Comparison of ENCODE assay signal across 9 mouse cellular contexts in genomic region chr2:65619781-65620180, GRCm38 (mm10). TPM values are rescaled to one million over a fixed set of nuclear protein-coding genes. Genes with fewer than 3 reads are reported as not detected.
A peak's percentile ranks its signal among the peaks of the same experiment; 100 is the strongest.
DNase-seq lines count a peak whose midpoint lies in the region; ATAC-seq and TF ChIP-seq lines count a peak whose summit lies in the region.
"Had no signal": no experiment of that assay in that cellular context is flagged by ENCODE, and none has a peak within 500 bp of the region (broad histone marks: within the 10 kb centered on the region; RNA-seq: fewer than 3 reads in every experiment).

No protein-coding gene starts in this region.

- no peaks in the 10 kb centered on the region for H3K4me1 ChIP-seq in kidney, embryonic 15.5 days
- H3K4me1 ChIP-seq in ES-E14 (ENCODE audit: control insufficient read depth in 2 of 2, insufficient read depth in 2 of 2, low read length in 2 of 2, poor library complexity in 1 of 2), result no peaks in the 10 kb centered on the region

- peak; percentile 15 for DNase-seq in kidney, adult 18-20 months
- DNase-seq in ES-E14 (ENCODE audit: low read depth, low spot score), result peak; percentile 40
- peak; percentile 62 for DNase-seq in adrenal gland, postnatal 14 days
- peak; percentile 35 to 81 for DNase-seq in kidney, postnatal 36 days
- no peak for DNase-seq in cerebellum, adult 9-11 months
- DNase-seq in right cerebral cortex, postnatal 14 days, result no peak
- DNase-seq in gastrocnemius, postnatal 36 days, result no peak

- H3K27me3 ChIP-seq in kidney, embryonic 15.5 days, result no peaks in the 10 kb centered on the region
- H3K27me3 ChIP-seq: hindbrain, embryonic 15.5 days had no signal

- H3K9ac ChIP-seq in kidney, embryonic 15.5 days, result no peak overlapping the region
- H3K9ac ChIP-seq in ES-E14 (ENCODE audit: insufficient read depth, low read depth, low read length, poor library complexity, severe bottlenecking), result no peak overlapping the region
- H3K9ac ChIP-seq: hindbrain, embryonic 15.5 days had no signal

- no peak overlapping the region for H3K27ac ChIP-seq in kidney, embryonic 15.5 days
- no peak overlapping the region for H3K27ac ChIP-seq in ES-E14 (ENCODE audit: insufficient read depth, low read depth, low read length, poor library complexity, severe bottlenecking)
- H3K27ac ChIP-seq: hindbrain, embryonic 15.5 days had no signal

- intact Hi-C loops in gastrocnemius, postnatal 36 days (cut with DNase I), result no loop called here

- no peaks in the 10 kb centered on the region for H3K36me3 ChIP-seq in kidney, embryonic 15.5 days
- H3K36me3 ChIP-seq in ES-E14 (ENCODE audit: control insufficient read depth, insufficient read depth, low read length, poor library complexity, severe bottlenecking), result no peaks in the 10 kb centered on the region
- H3K36me3 ChIP-seq: hindbrain, embryonic 15.5 days had no signal

- ATAC-seq in kidney, embryonic 15.5 days (replicated peaks; ENCODE audit: low FRiP score), result no peak

- H3K9me3 ChIP-seq in kidney, embryonic 15.5 days (replicated peaks), result no peaks in the 10 kb centered on the region
- H3K9me3 ChIP-seq in ES-E14 (ENCODE audit: control insufficient read depth, insufficient read depth, low read depth, low read length), result no peaks in the 10 kb centered on the region
- H3K9me3 ChIP-seq: hindbrain, embryonic 15.5 days had no signal

- 18% methylated on average over 5 of the region's 5 CpGs for WGBS in kidney, embryonic 15.5 days

- no peak overlapping the region for H3K4me3 ChIP-seq in kidney, embryonic 15.5 days (replicated peaks)
- H3K4me3 ChIP-seq in ES-E14 (ENCODE audit: insufficient read depth in 1 of 2, low read depth in 1 of 2, low read length in 2 of 2, poor library complexity in 1 of 2, severe bottlenecking in 1 of 2), result no peak overlapping the region

- in situ Hi-C loops in ES-E14 (cut with MboI; ENCODE audit: low sequenced_read_pairs in 2 of 2, unreplicated experiment in 2 of 2), result no loop called here

- no peak overlapping the region for H3K4me2 ChIP-seq in kidney, embryonic 15.5 days
- H3K4me2 ChIP-seq: hindbrain, embryonic 15.5 days had no signal

TF ChIP-seq in ES-E14, 5 proteins besides CTCF, POLR2A, EP300 and RAD21:
- TF ChIP-seq ZC3H11A (IDR thresholded peaks at IDR 0.05; ENCODE audit: borderline replicate concordance, low read depth, low read length), result no peak
- TF ChIP-seq CHD2 (IDR thresholded peaks at IDR 0.05; ENCODE audit: low read depth, low read length), result no peak
- no peak for TF ChIP-seq MAFK (IDR thresholded peaks at IDR 0.05; ENCODE audit: insufficient read depth, low read depth, low read length)
- TF ChIP-seq ZNF384 (IDR thresholded peaks at IDR 0.05; ENCODE audit: low read depth, low read length), result no peak
- no peak for TF ChIP-seq HCFC1 (IDR thresholded peaks at IDR 0.05; ENCODE audit: borderline replicate concordance, insufficient read depth, low read length)
TF ChIP-seq in ES-E14: peak in this region for 0.

RNA-seq across cellular contexts. Expression of gene Scn2a, which starts 0.8 kb away (rescaled TPM):
- 2.2 and 2.9 TPM in 2 replicates for polyA plus RNA-seq in kidney, embryonic 15.5 days (2015; fragmentation: Nextera tagmentation; extraction: Ambion mirVana)
- 0.53 and 1.9 TPM in 2 replicates for total RNA-seq in ES-E14 (2012; rRNA removed)
- 0.85 and 1.9 TPM in 2 replicates for total RNA-seq in adrenal gland, postnatal 14 days (2021)
- total RNA-seq in gastrocnemius, postnatal 36 days (2021), result under 1 TPM; 0.35 to 0.54 TPM

RNA-seq across cellular contexts. Expression of gene Scn3a, which starts 52.4 kb away (rescaled TPM):
- 0.37 and 1.3 TPM in 2 replicates for polyA plus RNA-seq in kidney, embryonic 15.5 days (2015; fragmentation: Nextera tagmentation; extraction: Ambion mirVana)
- 6.3 and 8.5 TPM in 2 replicates for total RNA-seq in ES-E14 (2012; rRNA removed)
- total RNA-seq in adrenal gland, postnatal 14 days (2021), result 6.2 and 8.2 TPM in 2 replicates
- under 1 TPM; 0.13 to 0.27 TPM for total RNA-seq in gastrocnemius, postnatal 36 days (2021)

Comparison
In these comparisons a context has a peak if more than half of its experiments do, and no peak if none do; other contexts are left out.
1. DNase-seq: peak in kidney, adult 18-20 months (single experiment), ES-E14 (single experiment), adrenal gland, postnatal 14 days (single experiment) and kidney, postnatal 36 days (2 of 2); none in cerebellum, adult 9-11 months (single experiment), right cerebral cortex, postnatal 14 days (single experiment) and gastrocnemius, postnatal 36 days (0 of 2).